Mouse (Mus musculus): ENCODE measurements around the gene Socs7. TPM values are rescaled to one million over a fixed set of nuclear protein-coding genes. Genes with fewer than 3 reads are reported as not detected.
"Not testable (repeated sequence)": the region's sequence is repeated elsewhere in the genome, so short reads cannot be mapped to it uniquely, and the experiment has no call there.

Gene Socs7
- polyA plus RNA-seq (2012; ENCODE audit: insufficient read depth, insufficient read length, low replicate concordance, missing spikeins): not detected in 2 replicates

GRCm38 (mm10) chr11:97361948-97362648 lies at the start of gene Socs7:
TSS of gene Socs7 (plus strand) at chr11:97362551.
- Histone ChIP-seq H3K27ac (ENCODE audit: insufficient read depth, low read depth, low read length) (peak within 1 kb of the TSS; percentile 97), H3K4me3 (ENCODE audit: insufficient read depth, low read depth, low read length) (peak within 1 kb of the TSS; percentile 83), H3K4me1 (ENCODE audit: control insufficient read depth, insufficient read depth, low read length) (peaks cover 3% of the 10 kb centered on the region; the same call in 1 of the 2 replicates)
- TF ChIP-seq CTCF (IDR thresholded peaks at IDR 0.05; ENCODE audit: insufficient read depth, low read depth, low read length) (no peak), POLR2A (IDR thresholded peaks at IDR 0.05; ENCODE audit: insufficient read depth, low read depth, low read length) (peak; percentile 86)
- under 1% methylated on average over 54 of the region's 81 CpGs for WGBS

- not testable (repeated sequence) for H3K27ac ChIP-seq (ENCODE audit: insufficient read depth, low read depth, low read length); H3K4me3 ChIP-seq (ENCODE audit: insufficient read depth, low read depth, low read length)
- WGBS: 87% methylated on average over 1 of the region's 1 CpGs
- peaks cover 20% of the 10 kb centered on the region for H3K4me1 ChIP-seq (ENCODE audit: control insufficient read depth, insufficient read depth, low read length)
These were observed 49.5 kb upstream of the Socs7 start for GRCm38 (mm10) chr11:97312871-97313270.

- WGBS: 98% methylated on average over 3 of the region's 3 CpGs
- Histone ChIP-seq H3K4me1 (ENCODE audit: control insufficient read depth, insufficient read depth, low read length) (peaks cover 20% of the 10 kb centered on the region), H3K4me3 (ENCODE audit: insufficient read depth, low read depth, low read length) (no peak overlapping the region), H3K27ac (ENCODE audit: insufficient read depth, low read depth, low read length) (no peak overlapping the region)
- TF ChIP-seq CTCF (IDR thresholded peaks at IDR 0.05; ENCODE audit: insufficient read depth, low read depth, low read length): no peak
- no peak for TF ChIP-seq POLR2A (IDR thresholded peaks at IDR 0.05; ENCODE audit: insufficient read depth, low read depth, low read length)
These were observed 48.2 kb upstream of the Socs7 start for GRCm38 (mm10) chr11:97314110-97314509.

GRCm38 (mm10) chr11:97314751-97315503 lies 47.4 kb upstream of the Socs7 start:
- WGBS: 40% methylated on average over 8 of the region's 8 CpGs
- Histone ChIP-seq H3K4me3 (ENCODE audit: insufficient read depth, low read depth, low read length) (peak overlapping the region; percentile 42; the same call in 1 of the 2 replicates), H3K27ac (ENCODE audit: insufficient read depth, low read depth, low read length) (no peak overlapping the region), H3K4me1 (ENCODE audit: control insufficient read depth, insufficient read depth, low read length) (peaks cover 14% of the 10 kb centered on the region)
- TF ChIP-seq CTCF (IDR thresholded peaks at IDR 0.05; ENCODE audit: insufficient read depth, low read depth, low read length): no peak
- no peak for TF ChIP-seq POLR2A (IDR thresholded peaks at IDR 0.05; ENCODE audit: insufficient read depth, low read depth, low read length)

GRCm38 (mm10) chr11:97315504-97316503 lies 46.5 kb upstream of the Socs7 start, which contains the start of gene Mrpl45:
TSS of gene Mrpl45 (plus strand) at chr11:97315716.
- WGBS: under 1% methylated on average over 50 of the region's 50 CpGs
- Histone ChIP-seq H3K4me1 (ENCODE audit: control insufficient read depth, insufficient read depth, low read length) (peaks cover 8% of the 10 kb centered on the region; the same call in 1 of the 2 replicates), H3K4me3 (ENCODE audit: insufficient read depth, low read depth, low read length) (peak within 1 kb of the TSS; percentile 42), H3K27ac (ENCODE audit: insufficient read depth, low read depth, low read length) (0 out of 2 replicates have a peak within 1 kb of the TSS, but pooled peaks have one; percentile 47)
- TF ChIP-seq POLR2A (IDR thresholded peaks at IDR 0.05; ENCODE audit: insufficient read depth, low read depth, low read length) (peak; percentile 49), CTCF (IDR thresholded peaks at IDR 0.05; ENCODE audit: insufficient read depth, low read depth, low read length) (no peak)

- Histone ChIP-seq H3K4me1 (ENCODE audit: control insufficient read depth, insufficient read depth, low read length) (no peaks in the 10 kb centered on the region), H3K27ac (ENCODE audit: insufficient read depth, low read depth, low read length) (no peak overlapping the region), H3K4me3 (ENCODE audit: insufficient read depth, low read depth, low read length) (no peak overlapping the region)
- TF ChIP-seq CTCF (IDR thresholded peaks at IDR 0.05; ENCODE audit: insufficient read depth, low read depth, low read length) (no peak), POLR2A (IDR thresholded peaks at IDR 0.05; ENCODE audit: insufficient read depth, low read depth, low read length) (no peak)
- 95% methylated on average over 8 of the region's 8 CpGs for WGBS
These were observed 41.2 kb upstream of the Socs7 start for GRCm38 (mm10) chr11:97321197-97321596.

GRCm38 (mm10) chr11:97321894-97322600 lies 40.3 kb upstream of the Socs7 start:
- 87% methylated on average over 8 of the region's 8 CpGs for WGBS
- H3K4me3 ChIP-seq (ENCODE audit: insufficient read depth, low read depth, low read length); H3K27ac ChIP-seq (ENCODE audit: insufficient read depth, low read depth, low read length); H3K4me1 ChIP-seq (ENCODE audit: control insufficient read depth, insufficient read depth, low read length): not testable (repeated sequence)

- 39% methylated on average over 1 of the region's 1 CpGs for WGBS
- Histone ChIP-seq H3K4me3 (ENCODE audit: insufficient read depth, low read depth, low read length) (no peak overlapping the region), H3K4me1 (ENCODE audit: control insufficient read depth, insufficient read depth, low read length) (no peaks in the 10 kb centered on the region), H3K27ac (ENCODE audit: insufficient read depth, low read depth, low read length) (no peak overlapping the region)
- TF ChIP-seq CTCF (IDR thresholded peaks at IDR 0.05; ENCODE audit: insufficient read depth, low read depth, low read length) (no peak), POLR2A (IDR thresholded peaks at IDR 0.05; ENCODE audit: insufficient read depth, low read depth, low read length) (no peak)
These were observed 37.1 kb upstream of the Socs7 start for GRCm38 (mm10) chr11:97325224-97325623.
